Mouse (Mus musculus) stomach, embryonic 14.5 days (tissue): Measurements from ENCODE around the gene Enox2. TPM values are rescaled to one million over a fixed set of nuclear protein-coding genes. Genes with fewer than 3 reads are reported as not detected.

Experiments
- polyA plus RNA-seq: library from polyadenylated mRNA; unstranded; fragments of >200 nt; fragmentation: Nextera tagmentation; extraction: Ambion mirVana; gene quantifications from 2 replicates; pipeline ENCODE4 v1.2.1, GENCODE M21; 2014

Gene Enox2
- polyA plus RNA-seq, 1 experiment from 2014 or later = 10.0 TPM

Other genes starting within 250 kb of the Enox2 start
- 1.6 and 2.0 TPM in 2 replicates for gene Arhgap36, start 175.7 kb upstream of the Enox2 start, polyA plus RNA-seq